Mouse (Mus musculus) skeletal muscle tissue, adult 2 months (tissue): Measurements from ENCODE around the gene Ufsp2.

ENCODE experiments used
- DNase-seq: peaks from one replicate; pipeline ENCODE4 v3.0.0-alpha.2; 2012; ENCODE audit warnings: low read depth, low spot score

The Ufsp2 gene

GRCm38 (mm10) chr8:45975126-45975836, at the start of gene Ufsp2, which contains the start of gene 1700029J07Rik:
TSS of gene Ufsp2 (plus strand) at chr8:45975528.
TSS of gene 1700029J07Rik (minus strand) at chr8:45975252.
- peak; percentile 96 for DNase-seq

GRCm38 (mm10) chr8:45934582-45935014, 40.7 kb upstream of the Ufsp2 start, which contains the start of gene Ccdc110:
TSS of gene Ccdc110 (plus strand) at chr8:45934619.
- peak; percentile 87 for DNase-seq

GRCm38 (mm10) chr8:45936986-45937385, 38.3 kb upstream of the Ufsp2 start:
- DNase-seq, result no peak

GRCm38 (mm10) chr8:45946283-45946682, 29.0 kb upstream of the Ufsp2 start:
- no peak for DNase-seq

GRCm38 (mm10) chr8:45950622-45951021, 24.7 kb upstream of the Ufsp2 start:
- no peak for DNase-seq

- DNase-seq, result no peak
Observed at GRCm38 (mm10) chr8:45970894-45971293, 4.4 kb upstream of the Ufsp2 start.

- no peak for DNase-seq
Observed at GRCm38 (mm10) chr8:45973988-45974505, 1.3 kb upstream of the Ufsp2 start.

- no peak for DNase-seq
Observed at GRCm38 (mm10) chr8:45975837-45976468, 625 bp downstream of the Ufsp2 start.

GRCm38 (mm10) chr8:45986665-45987064, 11.3 kb downstream of the Ufsp2 start:
- no peak for DNase-seq

GRCm38 (mm10) chr8:45988189-45988588, 12.9 kb downstream of the Ufsp2 start:
- DNase-seq, result no peak

GRCm38 (mm10) chr8:45990631-45991310, 15.4 kb downstream of the Ufsp2 start:
- no peak for DNase-seq

GRCm38 (mm10) chr8:45994111-45994510, 18.8 kb downstream of the Ufsp2 start:
- no peak for DNase-seq

GRCm38 (mm10) chr8:45995576-45995975, 20.2 kb downstream of the Ufsp2 start:
- no peak for DNase-seq

GRCm38 (mm10) chr8:45998228-45998627, 22.9 kb downstream of the Ufsp2 start:
- DNase-seq, result no peak

- DNase-seq, result no peak
Observed at GRCm38 (mm10) chr8:45999138-45999783, 23.9 kb downstream of the Ufsp2 start, which contains the start of gene Lrp2bp. TSS of gene Lrp2bp (plus strand) at chr8:45999303.

GRCm38 (mm10) chr8:45999784-46000705, 24.7 kb downstream of the Ufsp2 start:
- DNase-seq, result peak; percentile 99

- DNase-seq, result no peak
Observed at GRCm38 (mm10) chr8:46005596-46005995, 30.3 kb downstream of the Ufsp2 start, which contains the start of gene Ankrd37. TSS of gene Ankrd37 (minus strand) at chr8:46005707.

- DNase-seq, result no peak
Observed at GRCm38 (mm10) chr8:46007050-46007672, 31.8 kb downstream of the Ufsp2 start.

GRCm38 (mm10) chr8:46010306-46010705, 35.0 kb downstream of the Ufsp2 start:
- DNase-seq, result peak; percentile 61
